Mouse (Mus musculus): ENCODE results near the gene 5830411N06Rik. TPM values are rescaled to one million over a fixed set of nuclear protein-coding genes. Genes with fewer than 3 reads are reported as not detected.

The 5830411N06Rik gene
- not detected for total RNA-seq (2021)
- long read RNA-seq, experiment 1, result 0 reads
- long read RNA-seq, experiment 2, result 0 reads

GRCm38 (mm10) chr7:140247216-140247615 is at the start of gene 5830411N06Rik:
Gene 5830411N06Rik (plus strand): TSS chr7:140247284.
- no peak for DNase-seq (ENCODE audit: low spot score)

- DNase-seq (ENCODE audit: low spot score), result no peak
Observed at GRCm38 (mm10) chr7:140201090-140201489, 46.0 kb upstream of the 5830411N06Rik start.

- no peak for DNase-seq (ENCODE audit: low spot score)
Observed at GRCm38 (mm10) chr7:140205864-140206263, 41.2 kb upstream of the 5830411N06Rik start, which contains the start of gene Olfr524. Gene Olfr524 (minus strand): TSS chr7:140205964.

- no peak for DNase-seq (ENCODE audit: low spot score)
Observed at GRCm38 (mm10) chr7:140206904-140207303, 40.2 kb upstream of the 5830411N06Rik start.

- no peak for DNase-seq (ENCODE audit: low spot score)
Observed at GRCm38 (mm10) chr7:140208153-140208552, 38.9 kb upstream of the 5830411N06Rik start.

- no peak for DNase-seq (ENCODE audit: low spot score)
Observed at GRCm38 (mm10) chr7:140208677-140209076, 38.4 kb upstream of the 5830411N06Rik start.

- no peak for DNase-seq (ENCODE audit: low spot score)
Observed at GRCm38 (mm10) chr7:140213841-140214240, 33.2 kb upstream of the 5830411N06Rik start.

GRCm38 (mm10) chr7:140217967-140218366 is 29.1 kb upstream of the 5830411N06Rik start, which contains the start of gene Cd163l1:
Gene Cd163l1 (plus strand): TSS chr7:140218267.
- DNase-seq (ENCODE audit: low spot score), result no peak

- no peak for DNase-seq (ENCODE audit: low spot score)
Observed at GRCm38 (mm10) chr7:140219268-140219667, 27.8 kb upstream of the 5830411N06Rik start.

GRCm38 (mm10) chr7:140220375-140220774 is 26.7 kb upstream of the 5830411N06Rik start:
- no peak for DNase-seq (ENCODE audit: low spot score)

GRCm38 (mm10) chr7:140224209-140224608 is 22.9 kb upstream of the 5830411N06Rik start:
- no peak for DNase-seq (ENCODE audit: low spot score)

GRCm38 (mm10) chr7:140228476-140228875 is 18.6 kb upstream of the 5830411N06Rik start:
- no peak for DNase-seq (ENCODE audit: low spot score)

GRCm38 (mm10) chr7:140231026-140231425 is 16.1 kb upstream of the 5830411N06Rik start:
- no peak for DNase-seq (ENCODE audit: low spot score)

- no peak for DNase-seq (ENCODE audit: low spot score)
Observed at GRCm38 (mm10) chr7:140233696-140234095, 13.4 kb upstream of the 5830411N06Rik start.

- no peak for DNase-seq (ENCODE audit: low spot score)
Observed at GRCm38 (mm10) chr7:140253780-140254299, 6.8 kb downstream of the 5830411N06Rik start.

- DNase-seq (ENCODE audit: low spot score), result no peak
Observed at GRCm38 (mm10) chr7:140295746-140296145, 48.7 kb downstream of the 5830411N06Rik start.

- no peak for DNase-seq (ENCODE audit: low spot score)
Observed at GRCm38 (mm10) chr7:140296876-140297275, 49.8 kb downstream of the 5830411N06Rik start.

- no peak for DNase-seq (ENCODE audit: low spot score)
Observed at GRCm38 (mm10) chr7:140299416-140299815, 52.3 kb downstream of the 5830411N06Rik start.

- no peak for DNase-seq (ENCODE audit: low spot score)
Observed at GRCm38 (mm10) chr7:140319861-140320385, 72.8 kb downstream of the 5830411N06Rik start.

- DNase-seq (ENCODE audit: low spot score), result no peak
Observed at GRCm38 (mm10) chr7:140320558-140320957, 73.5 kb downstream of the 5830411N06Rik start, which contains the start of gene Olfr525. Gene Olfr525 (plus strand): TSS chr7:140320858.

GRCm38 (mm10) chr7:140321135-140321534 is 74.1 kb downstream of the 5830411N06Rik start:
- DNase-seq (ENCODE audit: low spot score), result no peak

GRCm38 (mm10) chr7:140329766-140330304 is 82.8 kb downstream of the 5830411N06Rik start:
- DNase-seq (ENCODE audit: low spot score), result no peak

- DNase-seq (ENCODE audit: low spot score), result no peak
Observed at GRCm38 (mm10) chr7:140333717-140334116, 86.6 kb downstream of the 5830411N06Rik start, which contains the start of gene Olfr527. Gene Olfr527 (plus strand): TSS chr7:140334017.
